Mouse (Mus musculus) kidney, embryonic 14.5 days (tissue): Measurements from ENCODE around the gene Amotl1. TPM values are rescaled to one million over a fixed set of nuclear protein-coding genes. Genes with fewer than 3 reads are reported as not detected.

Experiments
- ATAC-seq: fragments of 200-750 bp; cut with Nextera tagmentation; 2 replicates; pipeline ENCODE4 v1.8.0; 2017; ENCODE audit warnings: moderate number of reproducible peaks, mild to moderate bottlenecking, moderate TSS enrichment, moderate library complexity; ENCODE audit not compliant: low FRiP score, low TSS enrichment
- H3K27ac ChIP-seq: fragments of 300-500 bp; sonication (generic); 2 replicates; pipeline ENCODE4 v1.5.1; 2014; ENCODE audit warnings: low read depth, mild to moderate bottlenecking, low read length, moderate library complexity, mixed read lengths
- H3K27me3 ChIP-seq: fragments of 300-500 bp; sonication (generic); 2 replicates; pipeline ENCODE4 v1.6.1; 2014; ENCODE audit warnings: mild to moderate bottlenecking, low read length; ENCODE audit not compliant: control insufficient read depth, insufficient read depth
- H3K36me3 ChIP-seq: fragments of 300-500 bp; sonication (generic); 2 replicates; pipeline ENCODE4 v1.6.1; 2014; ENCODE audit warnings: low read length, mixed read lengths; ENCODE audit not compliant: control insufficient read depth, insufficient read depth
- H3K4me1 ChIP-seq: fragments of 300-500 bp; sonication (generic); 2 replicates; pipeline ENCODE4 v1.6.1; 2014; ENCODE audit warnings: low read length, mixed read lengths; ENCODE audit not compliant: control insufficient read depth, insufficient read depth
- H3K4me2 ChIP-seq: fragments of 300-500 bp; sonication (generic); replicated peaks from 2 replicates; pipeline ENCODE4 v1.6.1; 2014; ENCODE audit warnings: low read depth, mild to moderate bottlenecking, low read length
- H3K4me3 ChIP-seq: fragments of 300-500 bp; sonication (generic); 2 replicates; pipeline ENCODE4 v1.5.1; 2014; ENCODE audit warnings: mild to moderate bottlenecking, low read length
- H3K9ac ChIP-seq: fragments of 300-500 bp; sonication (generic); 2 replicates; pipeline ENCODE4 v1.6.1; 2014; ENCODE audit warnings: low read depth, mild to moderate bottlenecking, low read length, moderate library complexity
- H3K9me3 ChIP-seq: fragments of 300-500 bp; sonication (generic); 2 replicates; pipeline ENCODE4 v1.6.1; 2016; ENCODE audit warnings: low read length; ENCODE audit not compliant: control insufficient read depth
- WGBS: fragments of 180-500 bp; shearing (Covaris S2); extraction: QIAGEN DNeasy Blood & Tissue Kit; methylation state at CpG from one replicate; pipeline ENCODE4 v1.1.7; 2014; 5-methylcytosine and 5-hydroxymethylcytosine counted together
- polyA plus RNA-seq: library from polyadenylated mRNA; unstranded; fragments of >200 nt; fragmentation: Nextera tagmentation; extraction: Ambion mirVana; gene quantifications from 2 replicates; pipeline ENCODE4 v1.2.1, GENCODE M21; 2014

Gene Amotl1
- polyA plus RNA-seq, 1 experiment from 2014 or later, result 32.9 TPM

DNA sequence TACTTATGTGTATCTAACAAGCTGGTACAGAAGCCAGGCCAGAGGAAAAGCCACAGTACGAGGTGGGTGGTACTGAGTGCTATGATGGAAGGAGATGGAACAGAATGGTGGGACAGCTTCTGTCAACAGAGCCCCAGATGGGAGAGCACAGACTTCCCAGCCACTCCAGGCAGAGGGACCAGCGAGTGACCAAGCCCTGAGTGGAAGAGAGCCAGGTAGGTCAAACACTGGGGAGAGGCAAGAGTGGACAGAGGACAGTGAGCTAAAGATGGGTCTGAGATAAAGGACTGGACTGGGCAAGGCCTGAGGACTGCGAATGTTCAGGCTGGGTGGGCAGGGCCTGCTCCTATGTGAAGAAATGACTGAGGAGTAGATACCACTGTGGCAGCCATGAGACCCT, 23.5 kb upstream of the Amotl1 start:
- WGBS, result 89% methylated on average over 3 of the region's 3 CpGs
- ATAC-seq, result no peak
- Histone ChIP-seq H3K27me3 (no peaks in the 10 kb centered on the region), H3K27ac (no peak overlapping the region), H3K9ac (no peak overlapping the region), H3K4me1 (no peaks in the 10 kb centered on the region), H3K9me3 (no peaks in the 10 kb centered on the region), H3K4me2 (no peak overlapping the region), H3K4me3 (no peak overlapping the region), H3K36me3 (no peaks in the 10 kb centered on the region)

- no peak overlapping the region for H3K4me3 ChIP-seq
- ATAC-seq, result no peak
- 89% methylated on average over 3 of the region's 3 CpGs for WGBS
- no peaks in the 10 kb centered on the region for H3K36me3 ChIP-seq
- H3K4me1 ChIP-seq, result no peaks in the 10 kb centered on the region
- no peak overlapping the region for H3K9ac ChIP-seq
- H3K9me3 ChIP-seq, result no peaks in the 10 kb centered on the region
- no peaks in the 10 kb centered on the region for H3K27me3 ChIP-seq
- no peak overlapping the region for H3K4me2 ChIP-seq
- no peak overlapping the region for H3K27ac ChIP-seq
Measured at GRCm38 (mm10) chr9:14666071-14666470, 21.2 kb upstream of the Amotl1 start.

GRCm38 (mm10) chr9:14663591-14663990, 18.7 kb upstream of the Amotl1 start:
- Histone ChIP-seq H3K4me2 (no peak overlapping the region), H3K36me3 (no peaks in the 10 kb centered on the region), H3K27me3 (no peaks in the 10 kb centered on the region), H3K9me3 (no peaks in the 10 kb centered on the region), H3K27ac (no peak overlapping the region), H3K9ac (no peak overlapping the region), H3K4me3 (no peak overlapping the region), H3K4me1 (no peaks in the 10 kb centered on the region)
- WGBS, result 97% methylated on average over 2 of the region's 2 CpGs
- no peak for ATAC-seq

DNA sequence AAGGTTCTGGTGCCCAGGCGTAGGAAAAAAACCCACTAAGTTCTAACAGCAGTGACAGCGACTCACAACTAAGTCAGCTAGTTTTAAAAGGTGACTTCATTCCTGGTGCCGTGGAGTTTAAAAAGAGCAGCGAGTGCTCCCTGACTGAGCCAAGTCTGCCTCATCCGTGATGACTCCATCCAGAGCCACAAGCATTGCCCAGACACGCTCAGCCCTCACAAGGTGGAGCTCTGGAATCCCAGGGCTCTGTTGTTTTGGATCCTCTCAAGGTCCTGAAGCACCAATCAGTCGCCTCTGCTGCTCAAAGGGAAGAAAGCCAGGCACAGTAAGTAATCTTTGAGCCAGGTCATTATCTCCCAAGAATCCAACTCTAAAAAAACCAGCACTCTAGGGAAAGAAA, 18.0 kb upstream of the Amotl1 start:
- Histone ChIP-seq H3K36me3 (no peaks in the 10 kb centered on the region), H3K27me3 (no peaks in the 10 kb centered on the region), H3K9me3 (no peaks in the 10 kb centered on the region), H3K9ac (no peak overlapping the region), H3K4me3 (no peak overlapping the region), H3K4me1 (no peaks in the 10 kb centered on the region), H3K27ac (no peak overlapping the region), H3K4me2 (no peak overlapping the region)
- no peak for ATAC-seq
- 83% methylated on average over 7 of the region's 7 CpGs for WGBS

DNA sequence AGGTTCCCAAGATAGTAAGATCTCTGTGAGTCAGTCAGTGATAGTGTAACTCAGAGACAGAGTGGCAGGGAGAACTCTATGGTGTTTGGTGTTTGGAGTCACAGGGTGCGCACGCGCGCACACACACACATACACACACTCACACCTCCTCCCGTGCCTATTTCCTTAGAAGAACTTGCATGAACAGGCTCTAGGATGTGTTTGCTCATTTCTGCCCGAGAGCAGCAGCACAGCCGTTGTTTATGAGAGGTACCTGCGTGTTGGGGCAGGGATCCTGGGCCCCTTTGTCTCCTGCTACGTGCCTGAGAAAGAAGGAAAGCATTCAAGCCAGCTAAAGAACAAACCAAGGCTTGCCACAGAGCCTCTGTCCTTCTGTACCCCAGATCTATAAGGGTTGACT, 17.3 kb upstream of the Amotl1 start:
- no peak overlapping the region for H3K27ac ChIP-seq
- no peak for ATAC-seq
- no peaks in the 10 kb centered on the region for H3K9me3 ChIP-seq
- H3K27me3 ChIP-seq, result no peaks in the 10 kb centered on the region
- H3K4me3 ChIP-seq, result no peak overlapping the region
- 85% methylated on average over 9 of the region's 9 CpGs for WGBS
- no peaks in the 10 kb centered on the region for H3K4me1 ChIP-seq
- H3K4me2 ChIP-seq, result no peak overlapping the region
- no peak overlapping the region for H3K9ac ChIP-seq
- no peaks in the 10 kb centered on the region for H3K36me3 ChIP-seq

DNA sequence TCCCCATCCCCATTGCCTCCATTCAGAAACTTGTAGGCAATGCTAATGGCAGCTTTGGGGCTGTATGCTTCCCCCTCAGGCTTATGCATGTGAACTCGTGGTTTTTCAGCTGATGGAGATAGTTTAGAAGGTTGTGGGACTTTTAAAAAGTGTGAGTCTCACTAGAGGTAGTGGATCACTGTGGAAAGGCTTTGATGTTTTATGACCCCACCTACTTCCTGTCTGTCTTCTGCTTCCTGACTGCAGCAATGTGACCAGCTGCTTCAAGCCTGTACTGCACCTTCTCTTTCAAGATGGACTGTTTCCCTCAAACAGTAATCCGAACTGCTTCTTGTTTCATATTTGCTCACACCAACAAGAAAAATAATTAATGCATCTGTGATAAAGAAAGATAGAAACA, 13.1 kb upstream of the Amotl1 start:
- Histone ChIP-seq H3K36me3 (no peaks in the 10 kb centered on the region), H3K4me3 (no peak overlapping the region), H3K9ac (no peak overlapping the region), H3K27ac (no peak overlapping the region), H3K9me3 (no peaks in the 10 kb centered on the region), H3K27me3 (no peaks in the 10 kb centered on the region), H3K4me2 (no peak overlapping the region), H3K4me1 (no peaks in the 10 kb centered on the region)
- WGBS, result 32% methylated on average over 2 of the region's 2 CpGs
- ATAC-seq, result no peak

DNA sequence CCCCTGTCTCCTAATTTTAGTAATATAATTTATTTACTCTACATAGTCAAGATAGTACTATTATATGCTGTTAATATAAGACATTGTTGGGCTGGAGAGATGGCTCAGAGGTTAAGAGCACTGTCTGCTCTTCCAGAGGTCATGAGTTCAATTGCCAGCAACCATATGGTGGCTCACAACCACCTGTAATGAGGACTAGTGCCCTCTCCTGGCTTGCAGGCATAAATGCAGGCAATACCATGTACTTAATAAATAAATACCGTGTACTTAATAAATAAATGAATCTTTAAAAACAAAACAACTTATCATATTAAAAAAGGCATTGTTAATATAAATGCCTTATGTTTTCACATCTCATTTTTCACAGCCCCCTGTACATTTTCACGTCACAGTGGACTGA, 9.2 kb upstream of the Amotl1 start:
- H3K36me3 ChIP-seq, result no peaks in the 10 kb centered on the region
- no peak overlapping the region for H3K4me3 ChIP-seq
- no peak for ATAC-seq
- WGBS, result 88% methylated on average over 2 of the region's 2 CpGs
- H3K9me3 ChIP-seq, result no peaks in the 10 kb centered on the region
- no peaks in the 10 kb centered on the region for H3K4me1 ChIP-seq
- H3K9ac ChIP-seq, result no peak overlapping the region
- no peak overlapping the region for H3K4me2 ChIP-seq
- no peaks in the 10 kb centered on the region for H3K27me3 ChIP-seq
- no peak overlapping the region for H3K27ac ChIP-seq

DNA sequence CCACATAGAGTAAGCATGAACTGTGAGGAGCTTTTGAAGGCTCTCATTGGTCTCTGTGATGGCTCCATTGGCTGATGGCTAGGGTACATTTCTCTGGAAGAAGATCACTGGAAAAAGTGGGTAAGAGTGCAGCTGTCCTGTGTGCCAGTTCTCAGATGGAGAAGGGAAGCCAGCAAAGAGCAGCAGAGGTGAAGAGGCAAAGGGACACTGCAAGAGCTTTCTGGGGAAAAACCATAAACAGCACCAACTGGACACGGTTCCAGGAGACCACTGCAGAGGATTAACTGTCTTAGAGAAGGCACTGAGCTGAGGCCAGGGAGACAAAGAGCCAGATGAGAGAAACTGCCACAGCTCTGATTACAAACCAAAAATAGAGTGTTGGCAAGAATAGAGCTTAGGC, 7.9 kb upstream of the Amotl1 start:
- WGBS, result 70% methylated on average over 1 of the region's 1 CpGs
- no peak for ATAC-seq

GRCm38 (mm10) chr9:14647849-14648248, 3.0 kb upstream of the Amotl1 start:
- ATAC-seq, result no peak
- WGBS, result 83% methylated on average over 8 of the region's 8 CpGs
- Histone ChIP-seq H3K27me3 (no peaks in the 10 kb centered on the region), H3K4me3 (no peak overlapping the region), H3K9me3 (no peaks in the 10 kb centered on the region), H3K27ac (no peak overlapping the region), H3K4me2 (no peak overlapping the region), H3K9ac (no peak overlapping the region), H3K36me3 (no peaks in the 10 kb centered on the region), H3K4me1 (0 out of 2 replicates have a peak, but pooled peaks cover 5% of the 10 kb centered on the region)

More for the DNA sequence above, 7.9 kb upstream of the Amotl1 start:
- Histone ChIP-seq H3K27ac (no peak overlapping the region), H3K9me3 (no peaks in the 10 kb centered on the region), H3K4me2 (no peak overlapping the region), H3K9ac (no peak overlapping the region), H3K36me3 (no peaks in the 10 kb centered on the region), H3K27me3 (no peaks in the 10 kb centered on the region), H3K4me1 (no peaks in the 10 kb centered on the region), H3K4me3 (no peak overlapping the region)

GRCm38 (mm10) chr9:14646641-14647040, 1.8 kb upstream of the Amotl1 start:
- Histone ChIP-seq H3K4me2 (no peak overlapping the region), H3K9ac (no peak overlapping the region), H3K4me1 (peaks cover 16% of the 10 kb centered on the region), H3K4me3 (no peak overlapping the region), H3K27me3 (no peaks in the 10 kb centered on the region), H3K9me3 (no peaks in the 10 kb centered on the region), H3K27ac (no peak overlapping the region), H3K36me3 (no peaks in the 10 kb centered on the region)
- ATAC-seq, result no peak
- 93% methylated on average over 1 of the region's 1 CpGs for WGBS
